Mouse (Mus musculus) limb, embryonic 15.5 days (tissue): ENCODE data around the gene Plxdc1. TPM values are rescaled to one million over a fixed set of nuclear protein-coding genes. Genes with fewer than 3 reads are reported as not detected.

Experiments
- ATAC-seq: fragments of 200-750 bp; cut with Nextera tagmentation; 2 replicates; pipeline ENCODE4 v1.8.0; 2017; ENCODE audit warnings: low read depth, moderate TSS enrichment; ENCODE audit not compliant: insufficient number of reproducible peaks, low FRiP score, low TSS enrichment
- H3K27ac ChIP-seq: fragments of 300-500 bp; sonication (generic); 2 replicates; pipeline ENCODE4 v1.5.1; 2015; ENCODE audit warnings: moderate library complexity, mild to moderate bottlenecking, inconsistent platforms
- H3K27me3 ChIP-seq: fragments of 300-500 bp; sonication (generic); 2 replicates; pipeline ENCODE4 v1.6.1; 2015; ENCODE audit warnings: inconsistent platforms
- H3K36me3 ChIP-seq: fragments of 300-500 bp; sonication (generic); 2 replicates; pipeline ENCODE4 v1.6.1; 2015; ENCODE audit warnings: inconsistent platforms
- H3K4me1 ChIP-seq: fragments of 300-500 bp; sonication (generic); 2 replicates; pipeline ENCODE4 v1.6.1; 2015; ENCODE audit warnings: inconsistent platforms
- H3K4me2 ChIP-seq: fragments of 300-500 bp; sonication (generic); 2 replicates; pipeline ENCODE4 v1.6.1; 2015; ENCODE audit warnings: mild to moderate bottlenecking, inconsistent platforms
- H3K4me3 ChIP-seq: fragments of 300-500 bp; sonication (generic); 2 replicates; pipeline ENCODE4 v1.5.1; 2015; ENCODE audit warnings: mild to moderate bottlenecking, inconsistent platforms
- H3K9ac ChIP-seq: fragments of 300-500 bp; sonication (generic); 2 replicates; pipeline ENCODE4 v1.6.1; 2015; ENCODE audit warnings: inconsistent platforms
- H3K9me3 ChIP-seq: fragments of 300-500 bp; sonication (generic); 2 replicates; pipeline ENCODE4 v1.6.1; 2016; ENCODE audit warnings: inconsistent platforms
- WGBS: fragments of 180-500 bp; shearing (Covaris S2); methylation state at CpG from one replicate; pipeline ENCODE4 v1.1.7; 2015; 5-methylcytosine and 5-hydroxymethylcytosine counted together
- polyA plus RNA-seq: library from polyadenylated mRNA; unstranded; fragments of >200 nt; fragmentation: Nextera tagmentation; extraction: Ambion mirVana; gene quantifications from 2 replicates; pipeline ENCODE4 v1.2.1, GENCODE M21; 2015

Plxdc1 gene
- polyA plus RNA-seq = 1.7 TPM in 2 replicates

DNA sequence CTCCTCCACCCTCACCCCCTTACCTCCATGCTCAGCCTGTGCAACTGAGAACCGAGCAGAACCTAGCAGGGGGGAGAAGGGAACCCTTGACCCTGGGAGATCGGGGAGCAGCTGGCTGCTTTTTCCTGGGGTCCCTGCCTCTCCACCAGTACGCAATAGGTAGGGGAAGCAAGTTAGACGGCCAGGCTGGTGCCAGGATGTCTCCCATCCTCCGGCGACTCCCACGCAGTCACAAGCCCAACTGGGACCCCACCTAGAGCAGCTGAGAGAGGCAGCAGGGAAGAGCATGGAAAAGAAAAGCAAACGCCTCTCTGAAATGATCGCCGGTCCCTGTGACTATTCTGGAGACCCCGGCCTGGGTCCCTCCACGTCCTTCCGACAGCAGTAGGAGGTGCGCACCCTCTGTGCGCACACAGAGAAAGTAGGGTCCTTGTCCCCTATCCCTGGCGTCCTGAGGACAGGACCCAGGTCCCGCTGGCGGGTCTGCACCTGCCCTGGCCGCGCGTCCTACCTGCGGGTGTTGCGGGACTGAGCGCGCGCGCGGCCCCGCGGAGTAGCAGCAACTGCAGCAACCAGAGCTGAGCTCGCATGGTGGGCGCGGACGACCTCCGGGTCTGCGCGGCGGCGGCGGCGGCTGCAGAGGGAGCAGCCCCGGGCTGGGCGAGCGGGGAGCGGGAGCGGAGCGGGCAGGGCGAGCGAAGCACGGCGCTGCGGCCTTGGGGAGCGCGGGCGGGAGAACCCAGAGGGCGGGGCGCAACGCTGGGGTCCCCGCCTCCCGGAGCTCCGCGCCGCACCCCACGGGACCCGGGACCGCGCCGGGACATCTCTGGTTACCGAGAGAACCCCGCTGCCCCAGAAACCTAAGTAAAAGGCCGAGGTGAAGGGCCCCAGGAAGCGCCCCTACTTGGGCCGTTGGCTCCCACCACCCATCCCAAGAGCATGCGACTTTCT lies at the start of gene Plxdc1:
TSS of gene Plxdc1 (minus strand) at position 718 of the 951 bp plus-strand sequence.
- peak within 1 kb of the TSS; percentile 65 for H3K4me3 ChIP-seq
- peak within 1 kb of the TSS; percentile 93 for H3K4me2 ChIP-seq
- H3K9ac ChIP-seq = peak within 1 kb of the TSS; percentile 45
- no peak within 1 kb of the TSS for H3K27ac ChIP-seq
- no peaks in the 10 kb centered on the region for H3K9me3 ChIP-seq
- H3K36me3 ChIP-seq = no peaks in the 10 kb centered on the region
- peaks cover 27% of the 10 kb centered on the region for H3K27me3 ChIP-seq
- H3K4me1 ChIP-seq = peaks cover 44% of the 10 kb centered on the region
- ATAC-seq = no peak
- WGBS = 3% methylated on average over 56 of the region's 74 CpGs

DNA sequence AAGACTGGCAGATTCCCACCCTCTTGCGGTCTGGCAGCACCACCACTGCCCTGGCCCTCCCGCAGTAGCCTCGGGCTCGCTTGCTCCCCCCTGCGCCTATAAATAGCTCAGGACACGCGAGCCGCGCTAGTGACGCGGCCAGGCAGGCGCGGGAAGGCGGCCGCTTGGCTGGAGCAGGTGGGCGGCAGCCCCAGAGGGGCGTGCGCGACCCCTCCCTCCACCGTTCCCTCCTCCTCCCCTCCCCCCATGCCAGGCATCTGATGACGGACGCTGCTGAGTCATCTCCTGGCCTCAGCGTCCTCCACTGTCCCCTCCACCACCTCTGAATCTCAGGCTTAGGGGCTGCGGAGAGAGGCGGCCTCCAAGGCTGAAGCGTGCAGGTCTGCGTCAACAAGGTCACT lies 49.7 kb upstream of the Plxdc1 start:
- Histone ChIP-seq H3K9me3 (no peaks in the 10 kb centered on the region), H3K27me3 (peaks cover 14% of the 10 kb centered on the region), H3K4me1 (peaks cover 28% of the 10 kb centered on the region), H3K36me3 (peaks cover 4% of the 10 kb centered on the region), H3K4me2 (peak overlapping the region; percentile 61), H3K9ac (0 out of 2 replicates have a peak overlapping the region, but pooled peaks have one; percentile 8), H3K27ac (no peak overlapping the region), H3K4me3 (peak overlapping the region; percentile 31)
- 4% methylated on average over 27 of the region's 27 CpGs for WGBS
- peak; percentile 41 for ATAC-seq

DNA sequence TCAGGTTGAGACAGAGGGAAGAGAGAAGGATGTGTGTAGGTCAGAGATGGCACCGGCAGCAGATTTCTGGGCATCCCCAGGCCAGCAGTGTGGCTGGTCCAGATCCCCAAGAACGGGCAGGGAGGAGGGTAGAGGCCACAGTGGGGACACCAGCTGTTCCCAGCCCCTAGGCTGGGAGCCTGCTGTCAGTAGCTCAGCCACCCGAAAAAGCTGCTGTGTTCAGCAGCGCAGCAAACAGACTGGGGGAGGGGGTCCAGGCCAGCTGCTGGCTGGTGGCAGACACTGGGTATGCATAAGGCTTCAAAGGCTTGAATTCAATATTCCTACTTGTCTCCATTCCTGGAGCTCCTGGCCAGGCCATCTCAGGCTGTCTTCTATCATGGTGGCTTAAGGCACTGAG lies 48.6 kb upstream of the Plxdc1 start:
- Histone ChIP-seq H3K27me3 (peaks cover 14% of the 10 kb centered on the region), H3K4me1 (peaks cover 28% of the 10 kb centered on the region), H3K9me3 (no peaks in the 10 kb centered on the region), H3K36me3 (peaks cover 16% of the 10 kb centered on the region), H3K9ac (no peak overlapping the region), H3K4me2 (no peak overlapping the region), H3K4me3 (no peak overlapping the region), H3K27ac (no peak overlapping the region)
- 32% methylated on average over 4 of the region's 4 CpGs for WGBS
- ATAC-seq = no peak

DNA sequence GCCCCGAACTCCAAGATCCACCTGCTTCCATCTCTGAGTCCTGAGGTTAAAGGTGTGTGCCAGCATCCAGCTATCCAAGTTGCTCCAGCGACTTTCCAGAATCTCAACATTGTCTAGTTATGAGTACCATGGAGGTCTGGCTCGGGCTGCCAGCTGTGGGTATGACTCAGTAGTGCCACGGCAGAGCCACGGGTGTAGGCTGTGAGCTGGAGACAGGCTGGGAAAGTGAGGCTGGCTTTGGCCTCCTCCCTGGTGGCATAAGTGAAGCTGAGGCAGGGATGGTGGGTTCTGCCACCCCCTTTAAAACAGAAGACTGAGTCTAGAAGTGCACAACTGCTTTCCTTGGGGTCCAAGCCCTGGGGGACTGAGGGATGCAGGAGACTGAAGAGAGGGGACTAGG lies 47.8 kb upstream of the Plxdc1 start:
- no peaks in the 10 kb centered on the region for H3K9me3 ChIP-seq
- ATAC-seq = no peak
- H3K4me2 ChIP-seq = no peak overlapping the region
- H3K9ac ChIP-seq = no peak overlapping the region
- WGBS = 77% methylated on average over 5 of the region's 5 CpGs
- peaks cover 23% of the 10 kb centered on the region for H3K36me3 ChIP-seq
- no peak overlapping the region for H3K4me3 ChIP-seq
- no peak overlapping the region for H3K27ac ChIP-seq
- peaks cover 14% of the 10 kb centered on the region for H3K27me3 ChIP-seq
- peaks cover 28% of the 10 kb centered on the region for H3K4me1 ChIP-seq

DNA sequence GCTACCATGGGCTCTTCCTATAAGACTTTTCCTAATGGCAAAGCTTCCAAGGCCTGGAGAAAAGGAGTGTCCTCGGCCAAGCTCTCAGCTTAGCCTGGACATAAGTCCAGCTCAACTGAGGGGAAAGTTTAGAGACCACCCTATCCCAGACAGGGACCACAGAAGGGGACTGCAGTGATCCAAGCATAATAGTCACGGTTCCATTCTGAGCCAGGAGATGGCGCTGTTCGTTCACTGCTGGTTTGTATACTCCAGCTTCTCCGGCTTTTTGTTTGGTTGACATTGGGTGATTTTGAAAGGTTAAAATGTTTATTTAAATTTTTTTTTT lies 45.2 kb upstream of the Plxdc1 start:
- H3K4me3 ChIP-seq = no peak overlapping the region
- H3K4me1 ChIP-seq = peaks cover 21% of the 10 kb centered on the region
- WGBS = 9% methylated on average over 5 of the region's 5 CpGs
- H3K27me3 ChIP-seq = peaks cover 7% of the 10 kb centered on the region
- no peaks in the 10 kb centered on the region for H3K9me3 ChIP-seq
- ATAC-seq = no peak
- no peak overlapping the region for H3K4me2 ChIP-seq
- no peak overlapping the region for H3K9ac ChIP-seq
- H3K36me3 ChIP-seq = peaks cover 35% of the 10 kb centered on the region
- H3K27ac ChIP-seq = no peak overlapping the region

DNA sequence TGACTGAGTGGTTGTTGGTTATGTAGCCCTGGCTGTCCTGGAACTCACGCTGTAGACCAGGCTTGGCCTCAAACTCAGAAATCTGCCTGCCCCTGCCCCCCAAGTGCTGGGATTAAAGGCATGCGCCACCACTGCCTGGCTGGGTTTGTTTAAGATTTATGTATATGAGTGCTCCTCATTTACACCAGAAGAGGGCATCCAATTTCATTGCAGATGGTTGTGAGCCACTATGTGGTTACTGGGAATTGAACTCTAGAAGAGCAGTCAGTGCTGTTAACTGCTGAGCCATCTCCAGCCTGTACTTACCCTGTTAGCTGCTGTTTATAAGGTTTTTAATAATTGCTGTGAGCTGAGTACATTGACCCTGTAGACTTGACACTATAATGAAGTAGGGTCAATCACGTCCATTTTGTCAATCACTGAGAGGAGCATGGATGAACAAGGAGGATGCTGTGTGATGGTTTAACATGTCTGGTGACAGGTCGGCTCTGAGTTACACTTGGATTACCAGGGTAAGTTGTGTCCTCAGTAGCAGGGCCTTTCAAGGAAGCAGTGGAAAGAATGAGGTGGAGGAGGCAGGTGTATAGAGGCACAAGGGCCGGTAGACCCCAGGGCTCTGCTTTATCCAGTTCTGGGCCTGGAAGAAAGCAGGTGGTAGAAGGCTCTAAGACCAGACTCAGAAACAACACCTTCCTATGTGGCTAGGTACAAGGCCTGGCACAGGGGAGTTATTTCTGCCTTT lies 44.6 kb upstream of the Plxdc1 start:
- Histone ChIP-seq H3K27me3 (peaks cover 2% of the 10 kb centered on the region), H3K9me3 (no peaks in the 10 kb centered on the region), H3K4me1 (peaks cover 18% of the 10 kb centered on the region), H3K36me3 (peaks cover 35% of the 10 kb centered on the region), H3K27ac (no peak overlapping the region), H3K4me2 (no peak overlapping the region), H3K4me3 (no peak overlapping the region), H3K9ac (no peak overlapping the region)
- 48% methylated on average over 5 of the region's 5 CpGs for WGBS
- ATAC-seq = no peak

- no peaks in the 10 kb centered on the region for H3K27me3 ChIP-seq
- H3K36me3 ChIP-seq = peaks cover 35% of the 10 kb centered on the region
- H3K9ac ChIP-seq = peak overlapping the region; percentile 99
- peaks cover 14% of the 10 kb centered on the region for H3K4me1 ChIP-seq
- ATAC-seq = no peak
- H3K4me2 ChIP-seq = peak overlapping the region; percentile 67
- peak overlapping the region; percentile 87; the same call in 1 of the 2 replicates for H3K27ac ChIP-seq
- peak overlapping the region; percentile 83 for H3K4me3 ChIP-seq
- H3K9me3 ChIP-seq = no peaks in the 10 kb centered on the region
- WGBS = 15% methylated on average over 7 of the region's 7 CpGs
Observed at GRCm38 (mm10) chr11:98027785-98028184, 41.5 kb upstream of the Plxdc1 start.

GRCm38 (mm10) chr11:98027297-98027688 lies 41.0 kb upstream of the Plxdc1 start:
- Histone ChIP-seq H3K9ac (peak overlapping the region; percentile 99), H3K4me2 (peak overlapping the region; percentile 67), H3K27me3 (no peaks in the 10 kb centered on the region), H3K9me3 (no peaks in the 10 kb centered on the region), H3K4me3 (peak overlapping the region; percentile 83), H3K27ac (peak overlapping the region; percentile 87), H3K4me1 (peaks cover 14% of the 10 kb centered on the region), H3K36me3 (peaks cover 35% of the 10 kb centered on the region)
- no peak for ATAC-seq
- under 1% methylated on average over 18 of the region's 18 CpGs for WGBS

GRCm38 (mm10) chr11:98026570-98027296 lies 40.5 kb upstream of the Plxdc1 start, which contains the start of gene Rpl19:
TSS of gene Rpl19 (plus strand) at chr11:98026710.
- Histone ChIP-seq H3K27ac (peak within 1 kb of the TSS; percentile 87), H3K36me3 (peaks cover 35% of the 10 kb centered on the region), H3K4me2 (peak within 1 kb of the TSS; percentile 67), H3K4me3 (peak within 1 kb of the TSS; percentile 83), H3K9ac (peak within 1 kb of the TSS; percentile 99), H3K4me1 (peaks cover 18% of the 10 kb centered on the region), H3K9me3 (no peaks in the 10 kb centered on the region), H3K27me3 (no peaks in the 10 kb centered on the region)
- WGBS = under 1% methylated on average over 67 of the region's 69 CpGs
- peak; percentile 75 for ATAC-seq

DNA sequence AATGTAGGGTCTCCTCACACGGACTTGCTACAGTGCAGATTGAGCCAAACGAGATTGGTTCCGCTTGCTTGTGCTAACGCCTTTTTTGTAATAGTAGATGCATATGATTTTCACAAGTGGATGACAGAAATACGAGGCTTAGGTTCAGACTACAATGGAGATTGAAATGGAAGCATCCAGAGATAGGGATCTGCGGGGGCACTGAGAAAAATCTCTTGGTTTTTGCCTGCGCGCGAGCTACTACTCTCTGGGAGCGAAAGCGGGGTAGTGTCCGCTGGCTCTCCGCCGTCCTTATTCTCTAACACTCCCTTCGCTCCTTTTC lies 40.0 kb upstream of the Plxdc1 start:
- Histone ChIP-seq H3K27me3 (no peaks in the 10 kb centered on the region), H3K9me3 (no peaks in the 10 kb centered on the region), H3K9ac (peak overlapping the region; percentile 99), H3K27ac (peak overlapping the region; percentile 87), H3K36me3 (peaks cover 33% of the 10 kb centered on the region), H3K4me3 (peak overlapping the region; percentile 83), H3K4me1 (peaks cover 23% of the 10 kb centered on the region), H3K4me2 (peak overlapping the region; percentile 67)
- 6% methylated on average over 15 of the region's 15 CpGs for WGBS
- ATAC-seq = no peak

GRCm38 (mm10) chr11:98024516-98024915 lies 38.3 kb upstream of the Plxdc1 start:
- no peak for ATAC-seq
- no peaks in the 10 kb centered on the region for H3K27me3 ChIP-seq
- H3K4me1 ChIP-seq = peaks cover 38% of the 10 kb centered on the region
- H3K4me3 ChIP-seq = no peak overlapping the region
- H3K9me3 ChIP-seq = no peaks in the 10 kb centered on the region
- no peak overlapping the region for H3K27ac ChIP-seq
- peaks cover 16% of the 10 kb centered on the region for H3K36me3 ChIP-seq
- no peak overlapping the region for H3K4me2 ChIP-seq
- H3K9ac ChIP-seq = no peak overlapping the region
- 86% methylated on average over 3 of the region's 3 CpGs for WGBS
